Mouse (Mus musculus) lung, embryonic 14.5 days (tissue): ENCODE measurements around the gene Vrk2. TPM values are rescaled to one million over a fixed set of nuclear protein-coding genes. Genes with fewer than 3 reads are reported as not detected.

Experiments used
- ATAC-seq: fragments of 200-750 bp; cut with Nextera tagmentation; 2 replicates; pipeline ENCODE4 v1.8.0; 2017; ENCODE audit warnings: mild to moderate bottlenecking, moderate TSS enrichment, moderate library complexity; ENCODE audit not compliant: insufficient read depth
- DNase-seq: peaks from one replicate; pipeline ENCODE4 v3.0.0-alpha.2; 2015
- H3K27ac ChIP-seq: fragments of 300-500 bp; sonication (generic); 2 replicates; pipeline ENCODE4 v1.5.1; 2014; ENCODE audit warnings: low read depth, mild to moderate bottlenecking, moderate library complexity
- H3K27me3 ChIP-seq: fragments of 300-500 bp; sonication (generic); 2 replicates; pipeline ENCODE4 v1.6.1; 2014; ENCODE audit warnings: low read length, control low read depth; ENCODE audit not compliant: insufficient read depth
- H3K36me3 ChIP-seq: fragments of 300-500 bp; sonication (generic); 2 replicates; pipeline ENCODE4 v1.6.1; 2014; ENCODE audit warnings: control low read depth; ENCODE audit not compliant: insufficient read depth
- H3K4me1 ChIP-seq: fragments of 300-500 bp; sonication (generic); 2 replicates; pipeline ENCODE4 v1.6.1; 2014; ENCODE audit warnings: antibody characterized with exemption, control low read depth; ENCODE audit not compliant: insufficient read depth
- H3K4me2 ChIP-seq: fragments of 300-500 bp; sonication (generic); 2 replicates; pipeline ENCODE4 v1.6.1; 2014; ENCODE audit warnings: mild to moderate bottlenecking
- H3K4me3 ChIP-seq: fragments of 300-500 bp; sonication (generic); 2 replicates; pipeline ENCODE4 v1.5.1; 2014; ENCODE audit warnings: low read depth, low read length
- H3K9ac ChIP-seq: fragments of 300-500 bp; sonication (generic); 2 replicates; pipeline ENCODE4 v1.6.1; 2014
- H3K9me3 ChIP-seq: fragments of 300-500 bp; sonication (generic); 2 replicates; pipeline ENCODE4 v1.6.1; 2016; ENCODE audit warnings: low read depth, low read length, control low read depth
- CTCF ChIP-seq: IDR thresholded peaks from 2 replicates; pipeline ENCODE4 v1.5.1; 2016; ENCODE audit warnings: antibody characterized with exemption, low read depth
- WGBS: fragments of 180-500 bp; shearing (Covaris S2); extraction: QIAGEN DNeasy Blood & Tissue Kit; methylation state at CpG from one replicate; pipeline ENCODE4 v1.1.7; 2014; 5-methylcytosine and 5-hydroxymethylcytosine counted together
- polyA plus RNA-seq: library from polyadenylated mRNA; unstranded; fragments of >200 nt; fragmentation: Nextera tagmentation; extraction: Ambion mirVana; gene quantifications from 2 replicates; pipeline ENCODE4 v1.2.1, GENCODE M21; 2014

The Vrk2 gene
- polyA plus RNA-seq, 1 experiment from 2014 or later: 26.4 TPM

- ATAC-seq (no peak), DNase-seq (no peak)
- TF ChIP-seq CTCF: no peak
These were observed 15.0 kb upstream of the Vrk2 start for GRCm38 (mm10) chr11:26608795-26609194.

GRCm38 (mm10) chr11:26604061-26604655 lies 10.4 kb upstream of the Vrk2 start:
- no peaks in the 10 kb centered on the region for H3K9me3 ChIP-seq
- ATAC-seq (no peak), DNase-seq (no peak)
- no peak for TF ChIP-seq CTCF
- WGBS: 95% methylated on average over 1 of the region's 1 CpGs
- no peaks in the 10 kb centered on the region for H3K27me3 ChIP-seq
- H3K9ac ChIP-seq: no peak overlapping the region
- no peaks in the 10 kb centered on the region for H3K4me1 ChIP-seq
- no peaks in the 10 kb centered on the region for H3K36me3 ChIP-seq
- H3K27ac ChIP-seq: no peak overlapping the region
- no peak overlapping the region for H3K4me3 ChIP-seq
- no peak overlapping the region for H3K4me2 ChIP-seq

More at GRCm38 (mm10) chr11:26608795-26609194, 15.0 kb upstream of the Vrk2 start:
- Histone ChIP-seq H3K9me3 (no peaks in the 10 kb centered on the region), H3K27ac (no peak overlapping the region), H3K4me3 (no peak overlapping the region), H3K4me2 (no peak overlapping the region), H3K36me3 (no peaks in the 10 kb centered on the region), H3K9ac (no peak overlapping the region), H3K4me1 (no peaks in the 10 kb centered on the region), H3K27me3 (no peaks in the 10 kb centered on the region)
- WGBS: 65% methylated on average over 10 of the region's 10 CpGs

- DNase-seq: no peak
- Histone ChIP-seq H3K27me3 (no peaks in the 10 kb centered on the region), H3K27ac (no peak overlapping the region), H3K4me3 (no peak overlapping the region), H3K4me1 (no peaks in the 10 kb centered on the region), H3K9ac (no peak overlapping the region), H3K4me2 (no peak overlapping the region), H3K36me3 (no peaks in the 10 kb centered on the region), H3K9me3 (no peaks in the 10 kb centered on the region)
- no peak for ATAC-seq
- 75% methylated on average over 2 of the region's 2 CpGs for WGBS
- no peak for TF ChIP-seq CTCF
These were observed 7.9 kb upstream of the Vrk2 start for GRCm38 (mm10) chr11:26601571-26602175.

GRCm38 (mm10) chr11:26600692-26601091 lies 6.9 kb upstream of the Vrk2 start:
- no peak overlapping the region for H3K4me3 ChIP-seq
- DNase-seq (no peak), ATAC-seq (no peak)
- no peaks in the 10 kb centered on the region for H3K9me3 ChIP-seq
- H3K27me3 ChIP-seq: no peaks in the 10 kb centered on the region
- H3K9ac ChIP-seq: no peak overlapping the region
- H3K4me2 ChIP-seq: no peak overlapping the region
- no peaks in the 10 kb centered on the region for H3K4me1 ChIP-seq
- H3K27ac ChIP-seq: no peak overlapping the region
- no peak for TF ChIP-seq CTCF
- 77% methylated on average over 4 of the region's 4 CpGs for WGBS
- H3K36me3 ChIP-seq: no peaks in the 10 kb centered on the region

- Histone ChIP-seq H3K4me1 (no peaks in the 10 kb centered on the region), H3K4me2 (no peak overlapping the region), H3K9me3 (no peaks in the 10 kb centered on the region), H3K27me3 (no peaks in the 10 kb centered on the region), H3K36me3 (no peaks in the 10 kb centered on the region), H3K27ac (no peak overlapping the region), H3K9ac (no peak overlapping the region), H3K4me3 (no peak overlapping the region)
- DNase-seq: no peak
- ATAC-seq: no peak
- 47% methylated on average over 1 of the region's 1 CpGs for WGBS
- no peak for TF ChIP-seq CTCF
These were observed 5.1 kb upstream of the Vrk2 start for GRCm38 (mm10) chr11:26598876-26599275.

- no peak for DNase-seq
- Histone ChIP-seq H3K27me3 (no peaks in the 10 kb centered on the region), H3K27ac (no peak overlapping the region), H3K9me3 (no peaks in the 10 kb centered on the region), H3K4me1 (no peaks in the 10 kb centered on the region), H3K36me3 (no peaks in the 10 kb centered on the region), H3K4me3 (no peak overlapping the region), H3K9ac (no peak overlapping the region), H3K4me2 (no peak overlapping the region)
- ATAC-seq: no peak
- TF ChIP-seq CTCF: no peak
- 74% methylated on average over 6 of the region's 6 CpGs for WGBS
These were observed 4.0 kb upstream of the Vrk2 start for GRCm38 (mm10) chr11:26597761-26598160.

- no peak overlapping the region for H3K27ac ChIP-seq
- no peak for TF ChIP-seq CTCF
- 54% methylated on average over 6 of the region's 6 CpGs for WGBS
- no peak overlapping the region for H3K4me3 ChIP-seq
- H3K36me3 ChIP-seq: no peaks in the 10 kb centered on the region
- H3K27me3 ChIP-seq: no peaks in the 10 kb centered on the region
- H3K9ac ChIP-seq: no peak overlapping the region
- H3K4me1 ChIP-seq: no peaks in the 10 kb centered on the region
- DNase-seq (no peak), ATAC-seq (no peak)
- no peak overlapping the region for H3K4me2 ChIP-seq
- H3K9me3 ChIP-seq: no peaks in the 10 kb centered on the region
These were observed 3.3 kb upstream of the Vrk2 start for GRCm38 (mm10) chr11:26597145-26597544.

- Histone ChIP-seq H3K27me3 (no peaks in the 10 kb centered on the region), H3K4me1 (no peaks in the 10 kb centered on the region), H3K9ac (no peak overlapping the region), H3K9me3 (no peaks in the 10 kb centered on the region), H3K4me3 (no peak overlapping the region), H3K27ac (no peak overlapping the region), H3K4me2 (no peak overlapping the region), H3K36me3 (no peaks in the 10 kb centered on the region)
- no peak for TF ChIP-seq CTCF
- no peak for DNase-seq
- ATAC-seq: no peak
- WGBS: 90% methylated on average over 1 of the region's 1 CpGs
These were observed 2.4 kb upstream of the Vrk2 start for GRCm38 (mm10) chr11:26596186-26596585.
